Mouse (Mus musculus): ENCODE measurements around the gene Zfp978.
"Not testable (repeated sequence)": the region's sequence is repeated elsewhere in the genome, so short reads cannot be mapped to it uniquely, and the experiment has no call there.

The Zfp978 gene

DNA sequence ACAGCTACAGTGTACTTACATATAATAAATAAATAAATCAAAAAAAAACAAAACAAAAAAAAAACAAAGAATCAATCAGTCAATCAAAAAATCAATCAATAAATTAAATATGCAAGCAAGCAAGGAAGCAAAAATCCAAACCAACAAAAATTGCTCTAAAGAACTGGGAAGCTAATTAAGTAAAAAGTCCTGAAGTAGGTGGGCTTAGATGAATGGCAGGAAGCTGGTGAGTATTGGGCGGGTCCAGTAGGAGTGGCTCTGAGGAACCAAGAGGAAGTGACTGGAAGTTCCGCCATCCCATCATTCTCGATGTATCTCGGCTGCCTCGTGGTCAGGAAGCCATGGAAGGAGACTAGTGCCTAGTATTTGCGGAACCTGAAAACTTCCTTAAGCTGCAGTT lies at the start of gene Zfp978:
Gene Zfp978 (plus strand): TSS at position 301 of the 400 bp plus-strand sequence.
- DNase-seq: not testable (repeated sequence)

DNA sequence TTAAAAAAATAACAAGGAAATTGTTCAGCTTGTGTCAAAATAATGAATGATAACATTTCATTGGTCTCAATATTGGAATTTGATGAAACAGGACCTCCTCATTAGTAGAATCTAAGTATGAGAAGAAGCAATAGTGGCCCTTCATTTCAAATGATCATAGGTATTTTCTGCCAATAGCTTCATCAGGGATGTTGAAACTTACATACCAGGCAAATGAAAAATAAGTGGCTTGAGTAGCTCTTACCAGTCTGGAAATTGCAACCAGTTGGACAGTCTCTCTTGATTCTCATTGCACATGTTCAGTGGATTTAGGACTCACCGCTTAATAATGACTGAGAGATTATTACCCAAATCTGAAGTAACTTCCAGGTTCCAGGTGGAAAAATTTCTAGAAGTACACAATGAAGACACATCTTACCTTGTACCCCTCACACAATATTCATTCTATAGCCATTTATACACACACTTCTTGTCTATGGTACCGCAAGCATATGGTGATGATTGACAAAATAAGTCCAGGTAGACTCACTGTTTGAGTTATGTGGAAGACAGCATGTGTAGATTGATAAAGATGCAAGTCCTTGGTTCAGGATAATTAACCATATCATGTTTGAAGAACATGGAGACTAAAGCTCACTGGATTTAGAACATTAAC lies 25.9 kb upstream of the Zfp978 start:
- DNase-seq: not testable (repeated sequence)

DNA sequence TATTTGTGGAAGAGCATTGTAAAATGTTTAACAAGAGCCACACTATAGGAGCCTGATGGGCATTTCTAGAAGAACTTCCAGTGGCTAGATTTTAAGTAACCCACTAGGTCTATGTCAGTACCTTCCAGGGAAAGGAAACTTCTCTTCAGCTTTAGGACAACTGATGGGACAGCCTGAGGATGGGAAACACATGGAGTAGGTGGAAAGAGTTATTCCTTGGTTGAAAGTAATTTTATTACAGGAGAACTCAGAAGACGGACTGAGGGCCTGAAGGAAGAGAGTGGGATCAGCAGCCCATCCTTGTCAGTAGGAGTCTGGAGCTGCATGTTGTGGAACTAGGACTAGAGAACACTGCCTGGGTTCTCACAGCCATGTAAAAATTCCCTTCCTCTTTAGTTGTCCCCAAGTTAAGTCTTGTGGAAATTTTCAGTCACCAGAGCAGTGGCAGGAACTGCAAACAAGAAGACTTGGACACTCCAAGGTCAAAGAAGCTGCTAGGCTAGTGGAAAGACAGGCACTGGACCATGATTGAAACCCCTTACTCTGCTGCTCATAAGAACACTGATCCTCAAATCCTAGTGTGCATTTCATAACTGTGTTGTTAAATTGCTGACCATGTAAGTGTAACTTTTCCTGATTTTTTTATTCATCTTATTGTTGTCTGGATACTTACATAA lies 25.3 kb upstream of the Zfp978 start:
- not testable (repeated sequence) for DNase-seq

DNA sequence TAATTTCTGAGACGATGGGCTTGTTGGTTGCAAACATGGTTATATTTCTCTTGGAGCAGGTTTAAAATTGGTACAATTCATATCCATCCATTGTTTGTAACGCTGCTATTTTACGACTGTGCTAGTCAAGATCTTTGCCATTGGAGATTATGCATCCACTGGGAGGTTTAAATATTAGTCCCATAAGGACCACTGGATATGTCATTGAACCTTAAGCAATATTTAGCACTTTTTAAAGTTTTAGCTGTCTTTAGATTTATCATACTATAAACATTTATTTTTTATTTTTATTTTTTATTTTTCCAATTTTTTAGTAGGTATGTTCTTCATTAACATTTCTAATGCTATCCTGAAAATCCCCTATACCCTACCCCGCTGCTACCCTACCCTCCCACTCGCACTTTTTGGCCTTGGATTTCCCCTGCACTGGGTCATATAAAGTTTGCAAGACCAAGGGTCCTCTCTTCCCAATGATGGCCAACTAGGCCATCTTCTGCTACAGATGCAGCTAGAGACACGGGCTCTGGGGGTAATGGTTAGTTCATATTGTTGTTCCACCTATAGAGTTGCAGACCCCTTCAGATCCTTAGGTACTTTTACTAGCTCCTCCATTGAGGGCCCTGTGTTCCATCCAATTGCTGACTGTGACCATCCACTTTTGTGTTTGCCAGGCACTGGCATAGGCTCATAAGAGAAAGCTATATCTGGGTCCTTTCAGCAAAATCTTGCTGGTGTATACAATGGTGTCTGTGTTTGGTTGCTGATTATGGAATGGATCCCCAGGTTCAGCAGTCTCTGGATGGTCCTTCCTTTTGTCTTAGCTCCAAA lies 24.5 kb upstream of the Zfp978 start:
- DNase-seq: not testable (repeated sequence)

DNA sequence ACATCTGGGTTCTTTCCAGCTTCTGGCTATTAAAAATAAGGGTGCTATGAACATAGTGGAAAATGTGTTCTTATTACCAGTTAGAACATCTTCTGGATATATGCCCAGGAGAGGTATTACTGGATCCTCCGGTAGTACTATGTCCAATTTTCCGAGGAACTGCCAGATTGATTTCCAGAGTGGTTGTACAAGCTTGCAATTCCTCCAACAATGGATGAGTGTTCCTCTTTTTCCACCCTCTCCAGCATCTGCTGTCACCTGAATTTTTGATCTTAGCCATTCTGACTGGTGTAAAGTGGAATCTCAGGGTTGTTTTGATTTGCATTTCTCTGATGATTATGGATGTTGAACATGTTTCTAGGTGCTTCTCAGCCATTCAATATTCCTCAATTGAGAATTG lies 23.6 kb upstream of the Zfp978 start:
- not testable (repeated sequence) for DNase-seq

DNA sequence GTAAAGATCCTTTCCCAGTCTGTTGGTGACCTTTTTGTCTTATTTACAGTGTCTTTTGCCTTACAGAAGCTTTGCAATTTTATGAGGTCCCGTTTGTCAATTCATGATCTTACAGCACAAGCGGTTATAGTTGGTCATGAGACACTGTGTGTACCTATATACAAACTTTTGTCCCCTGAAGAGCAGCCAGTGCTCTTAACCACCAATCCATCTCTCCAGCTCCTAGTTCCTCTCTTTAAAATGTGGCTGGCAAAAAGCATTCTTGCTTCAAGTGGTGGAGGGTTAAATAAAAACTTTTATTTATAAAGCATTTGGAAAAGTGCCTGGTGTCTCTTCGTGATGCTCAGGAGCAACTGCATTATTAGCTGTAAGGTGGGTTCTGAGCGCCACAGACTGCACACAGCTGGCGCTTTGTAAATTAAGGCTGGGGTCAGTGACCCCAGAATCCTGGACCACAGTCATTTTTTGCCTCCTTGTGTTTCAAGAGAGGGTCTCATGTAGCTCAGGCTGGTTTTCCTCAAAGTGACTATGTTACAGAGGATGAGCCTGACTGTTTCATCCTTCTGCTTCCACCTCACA lies 23.0 kb upstream of the Zfp978 start:
- DNase-seq: no peak

DNA sequence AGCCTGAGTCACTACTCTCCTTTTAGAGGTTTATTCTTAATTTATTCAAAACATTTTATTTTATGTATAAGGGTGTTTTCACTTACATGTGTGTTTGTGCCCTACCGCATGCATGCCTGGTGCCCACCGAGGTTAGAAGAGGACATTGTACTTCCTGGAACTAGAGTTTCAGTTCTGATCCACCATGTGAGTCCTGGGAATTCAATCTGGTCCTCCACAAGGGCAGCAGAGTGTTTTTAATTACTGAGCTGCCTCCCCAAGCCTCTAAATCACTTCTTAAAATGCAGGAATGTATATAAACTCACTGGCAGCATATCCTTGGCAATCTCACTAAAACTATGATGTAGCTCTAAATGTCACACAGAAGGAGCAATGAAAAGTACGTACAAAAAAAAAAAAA lies 22.4 kb upstream of the Zfp978 start:
- DNase-seq: not testable (repeated sequence)

DNA sequence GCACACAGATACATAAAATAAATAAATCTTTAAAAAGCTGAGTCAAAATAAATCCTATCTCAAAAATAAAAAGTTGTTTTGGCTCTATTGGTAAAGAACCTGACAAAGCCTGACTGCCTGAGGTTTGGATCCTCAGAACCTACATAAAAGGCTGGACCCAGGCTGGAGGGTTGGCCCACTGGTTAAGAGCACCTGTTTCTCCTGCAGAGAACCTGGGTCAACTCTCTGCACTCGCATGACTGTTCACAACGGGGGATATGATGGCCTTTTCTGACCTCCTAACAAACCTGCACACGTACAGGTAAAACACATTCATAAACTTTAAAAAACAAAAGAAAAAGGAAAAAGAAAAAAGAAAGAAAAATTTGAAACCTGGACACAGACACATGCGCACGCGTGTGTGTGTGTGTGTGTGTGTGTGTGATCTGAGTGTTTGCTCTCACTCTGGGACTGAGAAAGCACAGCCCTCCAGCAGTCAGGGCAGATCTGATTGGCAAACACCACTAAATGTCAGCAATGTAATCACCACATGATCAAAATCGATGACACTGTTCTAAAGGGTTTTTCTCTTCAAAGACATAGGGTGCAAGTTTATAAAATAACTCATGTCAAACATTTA lies 21.4 kb upstream of the Zfp978 start:
- not testable (repeated sequence) for DNase-seq

DNA sequence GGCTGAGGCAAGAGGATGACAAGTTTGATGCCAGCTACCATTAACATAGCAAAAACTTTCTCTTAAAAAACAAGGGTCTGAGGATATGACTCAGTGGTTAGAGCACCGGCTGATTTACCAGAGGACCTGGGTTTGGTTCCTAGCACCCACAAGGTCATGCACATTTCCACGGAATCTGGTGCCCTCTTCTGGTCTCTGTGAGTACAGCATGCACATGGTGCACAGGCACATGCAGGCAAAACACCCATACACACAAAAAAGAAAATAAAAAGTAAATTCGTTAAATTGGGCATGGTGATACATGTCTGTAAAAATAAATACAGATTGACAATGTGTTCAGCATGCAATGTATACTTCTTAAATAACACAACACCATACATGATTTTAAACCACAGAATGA lies 20.9 kb upstream of the Zfp978 start:
- DNase-seq: not testable (repeated sequence)

DNA sequence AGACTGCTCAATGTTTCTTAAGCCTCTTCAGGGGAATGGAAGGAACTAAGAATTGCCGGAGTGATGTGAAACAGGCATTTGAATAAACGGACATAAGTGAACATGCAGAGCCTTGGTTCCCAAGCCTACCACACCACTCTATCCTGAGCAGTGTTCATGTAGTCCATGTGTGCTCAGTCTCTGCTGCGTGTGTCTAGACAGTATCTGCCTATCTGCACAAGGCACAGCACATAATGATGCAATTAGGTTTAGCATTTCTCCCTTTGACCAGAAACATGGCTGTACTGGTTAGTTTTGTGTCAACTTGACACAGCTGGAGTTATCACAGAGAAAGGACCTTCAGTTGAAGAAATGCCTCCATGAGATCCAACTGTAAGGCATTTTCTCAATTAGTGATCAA lies 20.2 kb upstream of the Zfp978 start:
- DNase-seq: not testable (repeated sequence)

DNA sequence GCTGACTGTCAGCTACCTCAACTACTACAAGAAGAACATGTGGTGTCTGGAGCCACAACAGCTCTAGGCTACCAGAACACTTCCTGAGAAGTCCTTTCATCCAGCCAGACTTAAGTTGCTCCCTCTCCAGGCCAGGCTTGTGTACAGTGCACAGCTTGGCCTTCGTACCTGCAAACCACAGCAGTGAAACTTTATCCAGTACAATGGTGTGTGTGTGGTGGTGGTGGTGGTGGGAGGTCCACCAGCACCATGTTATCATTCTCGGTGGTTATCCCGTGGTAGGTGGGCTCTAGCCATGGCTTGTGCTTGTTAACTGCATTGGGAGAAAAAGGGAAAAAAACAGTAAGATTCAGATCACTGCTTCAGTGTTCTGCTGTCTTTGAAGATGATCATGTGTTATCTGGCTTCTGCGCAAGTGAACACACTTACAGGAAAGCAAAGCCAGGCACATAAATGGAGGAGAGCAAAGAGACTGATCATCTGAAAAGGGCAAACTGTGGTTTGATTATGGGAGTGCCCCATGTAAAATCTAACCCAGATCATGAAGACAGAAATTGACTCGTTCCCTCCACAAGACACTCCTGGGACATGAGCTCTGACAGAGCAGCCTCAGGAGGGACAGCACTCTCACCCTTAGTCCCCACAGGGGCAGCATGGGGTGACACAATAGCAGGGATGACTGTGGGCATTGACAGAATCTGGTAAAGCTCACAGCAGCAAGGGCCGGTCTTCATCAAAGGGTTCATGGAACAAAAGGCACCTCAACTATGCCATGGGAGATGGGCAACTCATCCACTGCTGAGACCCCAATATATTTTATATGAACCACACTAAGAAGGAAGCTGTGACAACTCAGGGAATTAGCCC lies 17.8 kb upstream of the Zfp978 start:
- not testable (repeated sequence) for DNase-seq

DNA sequence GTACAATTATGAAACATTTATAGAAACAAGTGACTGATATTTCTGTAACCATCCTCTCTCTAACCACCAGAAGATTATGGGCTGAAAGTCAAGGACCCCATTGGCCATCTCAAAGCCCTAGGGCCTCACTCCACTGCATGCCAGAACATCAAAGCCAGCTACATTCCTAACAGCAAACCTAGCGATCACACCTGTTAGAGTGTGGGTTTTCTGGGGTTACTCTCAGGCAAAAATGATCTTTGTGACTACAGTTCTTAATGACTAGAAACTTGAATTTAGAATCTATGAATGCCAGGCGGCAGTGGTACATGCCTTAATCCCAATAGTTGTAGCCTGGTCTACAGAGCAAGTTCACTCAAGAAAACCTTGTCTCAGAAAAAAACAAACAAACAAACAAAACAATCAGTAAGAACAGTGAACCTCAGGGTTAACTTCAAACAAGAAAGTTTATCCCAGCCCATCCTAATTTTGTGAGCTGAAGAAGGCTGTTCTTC lies 16.0 kb upstream of the Zfp978 start:
- not testable (repeated sequence) for DNase-seq

DNA sequence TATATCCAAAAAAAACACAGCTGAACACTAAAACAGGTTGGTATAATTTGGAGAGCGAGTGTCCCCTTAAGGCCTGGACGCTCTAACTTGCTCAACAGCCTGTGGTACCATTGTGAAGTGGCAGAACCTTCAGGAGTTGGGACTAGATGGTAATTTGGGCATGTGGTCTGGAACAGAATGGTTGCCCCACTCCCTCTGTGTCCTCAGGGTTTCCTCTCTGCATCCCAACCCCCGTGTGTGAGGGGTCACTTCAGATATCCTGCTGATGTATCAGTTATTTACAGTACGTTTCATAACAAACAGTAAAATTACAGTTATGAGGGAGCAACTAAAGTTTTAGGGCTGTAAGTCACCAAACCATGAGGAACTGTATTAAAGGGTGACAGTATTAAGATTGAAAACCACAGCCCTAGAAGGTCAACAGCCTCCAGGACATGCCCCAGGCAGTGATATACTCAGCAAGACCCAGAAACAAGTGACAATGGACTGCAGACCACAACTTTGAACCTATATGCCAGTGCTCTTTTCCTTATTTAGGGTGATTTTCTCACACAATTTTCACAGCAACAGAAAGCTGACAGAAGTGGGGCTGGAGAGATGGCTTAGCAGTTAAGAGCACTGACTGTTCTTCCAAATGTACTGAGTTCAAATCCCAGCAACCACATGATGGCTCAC lies 14.6 kb upstream of the Zfp978 start:
- DNase-seq: not testable (repeated sequence)

DNA sequence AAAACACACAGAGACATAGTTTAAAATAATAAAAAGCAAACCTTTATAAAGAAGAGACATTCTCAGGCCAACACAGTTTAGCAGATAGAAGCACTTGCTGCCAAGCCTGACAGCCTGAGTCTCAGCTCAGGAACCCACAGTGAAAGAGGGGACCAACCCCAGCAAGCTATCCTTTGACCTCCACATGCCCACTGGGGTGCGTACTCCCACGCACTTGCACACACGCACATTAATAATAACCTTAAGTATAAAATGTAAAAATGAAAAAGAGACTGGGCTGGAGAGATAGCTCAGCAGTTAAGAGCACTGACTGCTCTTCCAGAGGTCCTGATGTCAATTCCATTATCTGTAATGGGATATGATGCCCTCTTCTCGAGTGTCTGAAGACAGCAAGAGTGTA lies 13.8 kb upstream of the Zfp978 start:
- DNase-seq: not testable (repeated sequence)

DNA sequence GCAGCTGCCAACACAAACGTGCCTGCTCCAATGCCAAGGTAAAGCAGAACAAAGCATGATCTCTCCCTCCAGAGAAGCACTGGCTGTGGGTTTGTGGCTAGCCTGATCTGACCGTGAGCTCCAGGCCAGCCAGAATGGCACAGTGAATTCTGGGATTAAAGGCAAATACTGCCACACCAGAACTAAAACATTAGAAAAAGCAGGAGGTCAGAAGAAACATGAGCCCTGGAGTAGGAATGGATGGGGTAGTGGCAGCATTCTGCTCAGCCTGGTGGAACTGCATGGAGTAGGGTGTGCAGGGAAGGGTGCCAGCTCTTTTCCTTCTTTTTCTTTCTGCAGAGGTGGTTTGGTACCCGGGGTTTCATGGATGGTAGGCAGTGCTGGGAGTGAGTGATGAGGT lies 13.2 kb upstream of the Zfp978 start:
- not testable (repeated sequence) for DNase-seq

DNA sequence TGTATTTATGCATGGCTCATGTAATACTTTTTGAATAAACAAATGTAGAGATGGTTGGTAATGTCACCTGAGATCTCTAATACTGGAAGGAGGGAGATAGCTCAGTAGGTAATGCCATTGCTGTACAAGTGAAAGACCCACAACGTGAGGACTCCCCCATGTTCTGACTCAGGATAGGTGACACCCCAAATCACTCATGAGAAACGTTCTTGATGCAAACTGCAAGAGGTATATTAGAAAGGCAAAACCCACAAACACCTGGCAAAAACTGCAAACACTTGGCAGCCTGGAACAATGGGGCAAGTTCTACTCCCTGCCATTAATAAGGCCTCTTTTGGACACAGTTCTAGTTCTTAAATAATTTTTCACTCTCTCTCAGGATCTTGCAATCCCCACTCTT lies 12.7 kb upstream of the Zfp978 start:
- DNase-seq: not testable (repeated sequence)

DNA sequence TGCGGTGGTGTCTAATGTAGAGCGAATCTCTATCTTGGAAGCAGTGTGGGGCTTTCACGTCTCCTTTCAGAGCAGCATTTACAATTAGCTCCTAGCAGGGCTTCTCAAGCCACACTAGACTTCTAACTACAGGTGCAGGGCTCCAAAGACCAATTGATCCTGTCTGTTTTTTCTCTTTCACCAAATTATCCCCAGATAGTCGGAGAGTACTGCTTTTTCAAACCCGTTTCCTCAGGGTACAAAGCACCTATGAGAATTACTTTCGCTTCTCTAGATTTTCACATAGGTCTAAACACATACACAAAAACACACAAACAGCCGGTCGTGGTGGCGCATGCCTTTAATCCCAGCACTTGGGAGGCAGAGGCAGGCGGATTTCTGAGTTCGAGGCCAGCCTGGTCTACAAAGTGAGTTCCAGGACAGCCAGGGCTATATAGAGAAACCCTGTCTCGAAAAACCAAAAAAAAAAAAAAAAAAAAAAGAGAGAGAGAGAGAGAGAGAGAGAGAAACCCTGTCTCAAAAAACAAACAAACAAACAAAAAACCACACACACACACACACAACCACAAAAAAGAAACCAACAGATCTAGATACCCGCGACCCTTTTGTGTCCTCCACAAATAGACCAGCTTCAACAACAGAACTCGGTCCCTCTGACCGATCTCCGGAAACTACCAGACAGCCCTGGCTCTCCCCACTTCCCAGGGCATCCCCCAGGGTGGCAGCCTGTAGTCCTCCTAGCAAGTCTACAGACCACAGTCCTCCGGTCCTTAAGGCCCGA lies 12.0 kb upstream of the Zfp978 start:
- DNase-seq: not testable (repeated sequence)

DNA sequence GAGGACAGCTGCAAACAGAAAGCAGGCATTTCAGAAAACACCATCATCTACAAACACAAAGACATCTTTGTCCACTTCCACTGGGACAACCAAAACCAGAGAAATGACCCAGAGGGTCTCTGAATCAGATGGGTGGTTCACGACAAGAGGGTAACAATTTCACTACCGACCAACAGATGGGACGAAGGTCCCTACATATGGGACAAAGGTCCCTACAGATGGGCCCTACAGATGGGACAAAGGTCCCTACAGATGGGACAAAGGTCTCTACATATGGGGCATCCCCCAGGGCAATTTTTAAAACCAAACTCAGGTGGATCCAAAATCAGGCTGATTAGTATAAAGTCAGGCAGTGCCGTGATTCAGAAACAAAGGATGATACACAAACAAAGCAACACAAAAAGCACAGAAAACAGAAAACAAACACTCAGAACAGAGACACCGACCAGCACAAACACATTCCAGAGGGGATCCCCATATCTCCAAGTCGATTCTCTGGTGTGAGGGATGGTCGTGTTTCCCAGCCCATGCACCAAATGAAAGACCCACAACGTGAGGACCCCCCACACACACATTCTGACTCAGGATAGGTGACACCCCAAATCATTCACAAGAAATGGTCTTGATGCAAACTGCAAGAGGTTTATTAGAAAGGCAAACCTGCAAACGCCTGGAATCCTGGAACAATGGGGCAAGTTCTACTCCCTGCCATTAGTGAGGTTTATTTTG lies 11.3 kb upstream of the Zfp978 start:
- DNase-seq: not testable (repeated sequence)

DNA sequence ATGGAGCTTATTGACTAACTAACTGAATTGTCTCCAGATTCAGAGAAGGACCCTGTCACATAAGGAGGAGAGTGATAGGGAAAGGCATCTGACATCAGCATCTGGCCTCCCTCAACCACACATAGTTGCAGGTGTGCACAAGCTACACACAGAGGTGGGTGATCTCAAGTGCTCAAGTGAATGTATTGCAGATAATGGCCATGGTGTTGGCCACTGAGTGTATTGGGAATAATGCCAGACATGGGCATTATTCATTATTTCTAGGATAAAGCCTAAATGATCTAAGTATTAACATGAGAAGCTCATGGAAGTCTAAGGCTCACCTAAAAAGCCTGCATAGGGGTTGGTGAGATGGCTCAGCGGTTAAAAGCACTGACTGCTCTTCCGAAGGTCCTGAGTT lies 10.6 kb upstream of the Zfp978 start:
- DNase-seq: not testable (repeated sequence)
